Mouse (Mus musculus) midbrain, postnatal 0 days (tissue): ENCODE measurements around the gene Bcl11a. TPM values are rescaled to one million over a fixed set of nuclear protein-coding genes. Genes with fewer than 3 reads are reported as not detected.

ENCODE experiments used
- ATAC-seq: fragments of 200-750 bp; cut with Nextera tagmentation; 2 replicates; pipeline ENCODE4 v1.8.0; 2017; ENCODE audit warnings: moderate number of reproducible peaks, mild to moderate bottlenecking, moderate TSS enrichment, moderate library complexity; ENCODE audit not compliant: low FRiP score
- DNase-seq: peaks from one replicate; pipeline ENCODE4 v3.0.0-alpha.2; 2015; ENCODE audit warnings: low spot score
- H3K27ac ChIP-seq: fragments of 300-500 bp; sonication (generic); 2 replicates; pipeline ENCODE4 v1.5.1; 2014; ENCODE audit warnings: low read depth, mild to moderate bottlenecking, low read length, mixed read lengths
- H3K27me3 ChIP-seq: fragments of 300-500 bp; sonication (generic); 2 replicates; pipeline ENCODE4 v1.6.1; 2014; ENCODE audit warnings: low read length, control low read depth, mixed read lengths; ENCODE audit not compliant: insufficient read depth
- H3K36me3 ChIP-seq: fragments of 300-500 bp; sonication (generic); 2 replicates; pipeline ENCODE4 v1.6.1; 2014; ENCODE audit warnings: low read length, control low read depth, mixed read lengths; ENCODE audit not compliant: insufficient read depth
- H3K4me1 ChIP-seq: fragments of 300-500 bp; sonication (generic); 2 replicates; pipeline ENCODE4 v1.6.1; 2014; ENCODE audit warnings: mild to moderate bottlenecking, control low read depth, antibody characterized with exemption, low read length, mixed read lengths; ENCODE audit not compliant: insufficient read depth
- H3K4me2 ChIP-seq: fragments of 300-500 bp; sonication (generic); 2 replicates; pipeline ENCODE4 v1.6.1; 2014; ENCODE audit warnings: low read depth, mild to moderate bottlenecking, low read length, mixed read lengths; ENCODE audit not compliant: poor library complexity, severe bottlenecking
- H3K4me3 ChIP-seq: fragments of 300-500 bp; sonication (generic); 2 replicates; pipeline ENCODE4 v1.5.1; 2014; ENCODE audit warnings: low read depth, mild to moderate bottlenecking, low read length, moderate library complexity
- H3K9ac ChIP-seq: fragments of 300-500 bp; sonication (generic); replicated peaks from 2 replicates; pipeline ENCODE4 v1.6.1; 2014; ENCODE audit warnings: mild to moderate bottlenecking, low read length, moderate library complexity, mixed read lengths; ENCODE audit not compliant: poor library complexity, severe bottlenecking
- H3K9me3 ChIP-seq: fragments of 300-500 bp; sonication (generic); 2 replicates; pipeline ENCODE4 v1.6.1; 2016; ENCODE audit warnings: low read length, control low read depth
- CTCF ChIP-seq: IDR thresholded peaks from 2 replicates; pipeline ENCODE4 v1.5.1; 2016; ENCODE audit warnings: antibody characterized with exemption, mild to moderate bottlenecking
- WGBS: fragments of 180-500 bp; shearing (Covaris S2); extraction: QIAGEN DNeasy Blood & Tissue Kit; methylation state at CpG from one replicate; pipeline ENCODE4 v1.1.7; 2014; 5-methylcytosine and 5-hydroxymethylcytosine counted together
- polyA plus RNA-seq: library from polyadenylated mRNA; unstranded; fragments of >200 nt; fragmentation: Nextera tagmentation; extraction: Ambion mirVana; gene quantifications from 2 replicates; pipeline ENCODE4 v1.2.1, GENCODE M21; 2015
- total RNA-seq: library from RNA; depleted of rRNA; stranded (reverse); fragments of >200 nt; gene quantifications from 2 replicates; pipeline ENCODE4 v1.2.3, GENCODE M21; 2014

Bcl11a gene
- total and polyA plus RNA-seq, 2 experiments from 2014 or later: 44.6 to 80.9 TPM

- H3K4me2 ChIP-seq: peak overlapping the region; percentile 99
- no peak for TF ChIP-seq CTCF
- H3K9ac ChIP-seq: peak overlapping the region; percentile 84
- H3K27me3 ChIP-seq: no peaks in the 10 kb centered on the region
- H3K36me3 ChIP-seq: peaks cover 4% of the 10 kb centered on the region; the same call in 1 of the 2 replicates
- DNase-seq (no peak), ATAC-seq (no peak)
- no peaks in the 10 kb centered on the region for H3K4me1 ChIP-seq
- H3K27ac ChIP-seq: peak overlapping the region; percentile 93
- WGBS: 18% methylated on average over 11 of the region's 11 CpGs
- no peaks in the 10 kb centered on the region for H3K9me3 ChIP-seq
- peak overlapping the region; percentile 84 for H3K4me3 ChIP-seq
These were observed 4.7 kb downstream of the Bcl11a start for GRCm38 (mm10) chr11:24082385-24083075.

- no peaks in the 10 kb centered on the region for H3K9me3 ChIP-seq
- H3K27ac ChIP-seq: peak overlapping the region; percentile 93
- peak overlapping the region; percentile 50 for H3K9ac ChIP-seq
- ATAC-seq (no peak), DNase-seq (no peak)
- peaks cover 4% of the 10 kb centered on the region; the same call in 1 of the 2 replicates for H3K36me3 ChIP-seq
- peak overlapping the region; percentile 99 for H3K4me2 ChIP-seq
- peak overlapping the region; percentile 21 for H3K4me3 ChIP-seq
- 40% methylated on average over 1 of the region's 1 CpGs for WGBS
- no peaks in the 10 kb centered on the region for H3K27me3 ChIP-seq
- TF ChIP-seq CTCF: no peak
- H3K4me1 ChIP-seq: no peaks in the 10 kb centered on the region
These were observed 5.2 kb downstream of the Bcl11a start for GRCm38 (mm10) chr11:24083076-24083405.

- H3K4me1 ChIP-seq: no peaks in the 10 kb centered on the region
- WGBS: 44% methylated on average over 7 of the region's 7 CpGs
- peak overlapping the region; percentile 99 for H3K4me2 ChIP-seq
- peaks cover 4% of the 10 kb centered on the region; the same call in 1 of the 2 replicates for H3K36me3 ChIP-seq
- no peaks in the 10 kb centered on the region for H3K9me3 ChIP-seq
- H3K9ac ChIP-seq: peak overlapping the region; percentile 50
- peak overlapping the region; percentile 93 for H3K27ac ChIP-seq
- no peak for ATAC-seq
- no peak for DNase-seq
- H3K27me3 ChIP-seq: no peaks in the 10 kb centered on the region
- no peak for TF ChIP-seq CTCF
- peak overlapping the region; percentile 21 for H3K4me3 ChIP-seq
These were observed 5.6 kb downstream of the Bcl11a start for GRCm38 (mm10) chr11:24083423-24083822.

- no peaks in the 10 kb centered on the region for H3K4me1 ChIP-seq
- no peaks in the 10 kb centered on the region for H3K27me3 ChIP-seq
- H3K4me3 ChIP-seq: peak overlapping the region; percentile 17; the same call in 1 of the 2 replicates
- no peak for ATAC-seq
- WGBS: 40% methylated on average over 3 of the region's 3 CpGs
- H3K27ac ChIP-seq: peak overlapping the region; percentile 93
- no peak for TF ChIP-seq CTCF
- DNase-seq: no peak
- peaks cover 4% of the 10 kb centered on the region; the same call in 1 of the 2 replicates for H3K36me3 ChIP-seq
- H3K4me2 ChIP-seq: peak overlapping the region; percentile 44
- 0 out of 2 replicates have a peak overlapping the region, but pooled peaks have one; percentile 50 for H3K9ac ChIP-seq
- no peaks in the 10 kb centered on the region for H3K9me3 ChIP-seq
These were observed 6.2 kb downstream of the Bcl11a start for GRCm38 (mm10) chr11:24084077-24084476.

- H3K27me3 ChIP-seq: no peaks in the 10 kb centered on the region
- H3K4me3 ChIP-seq: peak overlapping the region; percentile 17; the same call in 1 of the 2 replicates
- peak overlapping the region; percentile 65; the same call in 1 of the 2 replicates for H3K27ac ChIP-seq
- no peaks in the 10 kb centered on the region for H3K4me1 ChIP-seq
- no peak for ATAC-seq
- no peak for TF ChIP-seq CTCF
- H3K4me2 ChIP-seq: peak overlapping the region; percentile 44
- no peaks in the 10 kb centered on the region for H3K9me3 ChIP-seq
- 44% methylated on average over 4 of the region's 4 CpGs for WGBS
- H3K36me3 ChIP-seq: peaks cover 4% of the 10 kb centered on the region; the same call in 1 of the 2 replicates
- H3K9ac ChIP-seq: 0 out of 2 replicates have a peak overlapping the region, but pooled peaks have one; percentile 29
- DNase-seq: no peak
These were observed 6.7 kb downstream of the Bcl11a start for GRCm38 (mm10) chr11:24084590-24084989.

GRCm38 (mm10) chr11:24085986-24086385 lies 8.1 kb downstream of the Bcl11a start:
- 47% methylated on average over 6 of the region's 6 CpGs for WGBS
- Histone ChIP-seq H3K4me3 (0 out of 2 replicates have a peak overlapping the region, but pooled peaks have one; percentile 6), H3K4me1 (no peaks in the 10 kb centered on the region), H3K9ac (peak overlapping the region; percentile 46), H3K27ac (peak overlapping the region; percentile 71), H3K27me3 (no peaks in the 10 kb centered on the region), H3K9me3 (no peaks in the 10 kb centered on the region), H3K4me2 (peak overlapping the region; percentile 7), H3K36me3 (peaks cover 4% of the 10 kb centered on the region; the same call in 1 of the 2 replicates)
- TF ChIP-seq CTCF: no peak
- no peak for DNase-seq
- ATAC-seq: no peak
